Mouse (Mus musculus): Measurements from ENCODE around the gene Gm28048. TPM values are rescaled to one million over a fixed set of nuclear protein-coding genes. Genes with fewer than 3 reads are reported as not detected.

The Gm28048 gene
- total and polyA plus RNA-seq, 2 experiments from 2014 or later: 2.7 TPM; not detected in 1

DNA sequence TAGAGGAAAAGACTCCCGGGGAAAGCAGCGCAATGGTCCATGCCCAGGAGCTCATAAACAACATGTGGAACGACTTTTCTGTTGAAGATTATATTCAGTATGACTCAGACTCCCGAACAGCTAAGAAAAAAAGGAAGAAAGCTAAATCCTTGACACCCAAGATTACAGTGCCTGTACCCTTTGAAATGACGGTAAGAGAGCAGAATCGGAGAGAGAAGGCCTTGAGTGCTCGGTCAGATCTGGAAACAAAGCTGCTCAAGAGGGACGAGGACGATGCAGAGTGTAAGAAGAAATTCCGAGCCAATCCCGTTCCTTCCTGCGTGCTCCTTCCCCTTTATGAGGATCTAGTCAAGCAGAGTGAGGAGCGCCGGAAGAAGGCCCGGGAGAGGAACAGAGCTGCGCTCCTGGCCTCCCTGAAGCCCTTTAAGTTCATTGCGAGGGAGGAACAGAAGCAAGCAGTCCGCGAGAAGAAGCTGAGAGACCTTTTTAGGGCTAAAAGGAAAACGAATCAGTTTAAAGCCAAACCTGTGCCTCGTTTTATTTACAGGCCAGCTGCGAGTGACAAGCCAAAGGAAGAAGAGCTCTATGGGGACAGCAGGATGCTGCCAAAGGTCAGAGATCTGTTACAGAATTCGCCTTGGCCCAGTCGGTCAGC, 38.4 kb upstream of the Gm28048 start:
- no peak for TF ChIP-seq CTCF (IDR thresholded peaks at IDR 0.05)
- Histone ChIP-seq H3K9me3 (ENCODE audit: low read length) (no peaks in the 10 kb centered on the region), H3K4me2 (ENCODE audit: low read depth, low read length, poor library complexity, severe bottlenecking) (no peak overlapping the region), H3K27ac (ENCODE audit: low read depth, low read length) (no peak overlapping the region), H3K27me3 (ENCODE audit: insufficient read depth, low read length) (no peaks in the 10 kb centered on the region), H3K9ac (replicated peaks; ENCODE audit: low read length, poor library complexity, severe bottlenecking) (no peak overlapping the region), H3K4me1 (ENCODE audit: insufficient read depth, low read length) (no peaks in the 10 kb centered on the region), H3K36me3 (ENCODE audit: insufficient read depth, low read length) (no peaks in the 10 kb centered on the region), H3K4me3 (ENCODE audit: low read depth, low read length) (no peak overlapping the region)
- DNase-seq (ENCODE audit: low spot score) (no peak), ATAC-seq (ENCODE audit: low FRiP score) (no peak)
- 63% methylated on average over 24 of the region's 24 CpGs for WGBS

DNA sequence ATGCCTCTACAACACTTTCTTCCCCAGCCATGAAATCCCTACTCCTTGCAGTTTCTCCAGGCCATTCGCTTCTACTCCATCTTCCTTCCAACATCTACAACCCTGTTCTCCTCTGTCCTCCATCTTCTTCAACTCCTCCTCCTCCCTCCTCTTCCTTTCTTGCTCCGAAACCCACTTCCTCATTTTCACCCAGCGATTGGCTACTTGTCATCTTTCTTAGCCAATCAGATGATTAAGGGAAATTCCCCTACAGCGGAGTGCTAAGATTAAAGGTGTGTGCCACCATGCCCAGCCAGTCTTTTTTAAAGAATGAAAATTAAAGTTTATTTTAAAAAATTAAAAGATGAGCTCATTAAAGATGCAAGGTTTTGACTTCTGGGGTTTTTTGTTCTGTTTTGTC, 36.1 kb upstream of the Gm28048 start:
- WGBS: 94% methylated on average over 4 of the region's 4 CpGs

DNA sequence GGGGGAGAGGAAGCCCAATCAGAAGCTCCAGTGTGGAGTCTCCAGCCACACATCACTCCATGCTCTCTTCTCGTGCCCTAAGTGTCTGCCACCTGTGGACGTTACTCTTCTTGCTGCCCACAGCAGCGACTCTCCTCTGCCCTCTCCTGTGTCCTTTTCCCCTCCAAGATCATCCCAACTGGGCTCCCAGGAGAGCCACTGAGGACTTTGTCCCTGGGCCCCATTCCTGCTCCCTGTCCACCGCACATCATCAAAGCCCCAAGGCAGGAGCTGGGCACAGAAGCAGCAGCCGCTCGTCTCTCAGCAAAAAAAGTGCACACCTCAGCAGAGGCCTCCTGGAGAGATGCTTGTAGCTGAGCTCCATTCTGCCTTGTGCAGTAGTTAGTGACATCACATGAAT, 33.1 kb upstream of the Gm28048 start:
- Histone ChIP-seq H3K36me3 (ENCODE audit: insufficient read depth, low read length) (no peaks in the 10 kb centered on the region), H3K4me2 (ENCODE audit: low read depth, low read length, poor library complexity, severe bottlenecking) (no peak overlapping the region), H3K27me3 (ENCODE audit: insufficient read depth, low read length) (no peaks in the 10 kb centered on the region), H3K4me1 (ENCODE audit: insufficient read depth, low read length) (no peaks in the 10 kb centered on the region), H3K4me3 (ENCODE audit: low read depth, low read length) (no peak overlapping the region), H3K27ac (ENCODE audit: low read depth, low read length) (no peak overlapping the region), H3K9ac (replicated peaks; ENCODE audit: low read length, poor library complexity, severe bottlenecking) (no peak overlapping the region), H3K9me3 (ENCODE audit: low read length) (no peaks in the 10 kb centered on the region)
- ATAC-seq (ENCODE audit: low FRiP score): no peak
- 69% methylated on average over 6 of the region's 6 CpGs for WGBS
- DNase-seq (ENCODE audit: low spot score): no peak
- no peak for TF ChIP-seq CTCF (IDR thresholded peaks at IDR 0.05)

More for the DNA sequence above, 36.1 kb upstream of the Gm28048 start:
- no peak for DNase-seq (ENCODE audit: low spot score)
- Histone ChIP-seq H3K27me3 (ENCODE audit: insufficient read depth, low read length) (no peaks in the 10 kb centered on the region), H3K9ac (replicated peaks; ENCODE audit: low read length, poor library complexity, severe bottlenecking) (no peak overlapping the region), H3K36me3 (ENCODE audit: insufficient read depth, low read length) (no peaks in the 10 kb centered on the region), H3K9me3 (ENCODE audit: low read length) (no peaks in the 10 kb centered on the region), H3K27ac (ENCODE audit: low read depth, low read length) (no peak overlapping the region), H3K4me1 (ENCODE audit: insufficient read depth, low read length) (no peaks in the 10 kb centered on the region), H3K4me3 (ENCODE audit: low read depth, low read length) (no peak overlapping the region), H3K4me2 (ENCODE audit: low read depth, low read length, poor library complexity, severe bottlenecking) (no peak overlapping the region)
- TF ChIP-seq CTCF (IDR thresholded peaks at IDR 0.05): no peak
- no peak for ATAC-seq (ENCODE audit: low FRiP score)

DNA sequence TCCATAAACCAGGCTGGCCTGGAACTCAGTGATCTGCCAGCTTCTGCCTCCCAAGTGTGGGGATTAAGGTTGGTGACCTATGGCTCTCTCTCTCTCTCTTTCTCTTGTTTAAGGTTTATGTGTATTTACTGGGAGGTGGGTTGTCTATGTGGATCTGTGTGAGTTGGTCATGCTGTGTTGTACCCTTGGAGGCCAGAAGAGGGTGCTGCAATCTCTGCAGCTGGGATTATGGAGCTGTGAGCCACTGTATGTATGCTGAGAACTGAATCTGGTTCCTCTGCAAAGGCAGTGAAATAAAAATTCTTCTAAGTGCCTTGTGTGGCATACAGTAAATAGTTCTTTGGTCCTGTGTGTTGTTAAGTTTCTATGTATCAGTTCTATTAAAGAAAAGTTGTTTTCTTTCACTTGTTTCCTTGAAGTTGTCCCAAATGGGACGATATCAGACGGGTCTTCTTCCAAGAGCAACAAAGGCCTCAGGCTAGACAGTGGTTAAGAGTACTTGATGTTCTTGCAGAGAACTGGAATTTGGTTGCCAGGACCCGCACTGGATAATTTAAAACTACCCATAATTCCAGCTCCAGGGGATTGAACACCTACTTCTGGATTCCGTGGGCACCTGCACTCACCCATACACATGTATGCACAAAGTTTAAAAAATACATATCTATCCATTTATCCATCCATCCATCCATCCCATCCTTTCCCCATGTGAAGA, 31.8 kb upstream of the Gm28048 start:
- Histone ChIP-seq H3K36me3 (ENCODE audit: insufficient read depth, low read length) (no peaks in the 10 kb centered on the region), H3K9ac (replicated peaks; ENCODE audit: low read length, poor library complexity, severe bottlenecking) (no peak overlapping the region), H3K9me3 (ENCODE audit: low read length) (no peaks in the 10 kb centered on the region), H3K4me2 (ENCODE audit: low read depth, low read length, poor library complexity, severe bottlenecking) (no peak overlapping the region), H3K4me1 (ENCODE audit: insufficient read depth, low read length) (no peaks in the 10 kb centered on the region), H3K27me3 (ENCODE audit: insufficient read depth, low read length) (no peaks in the 10 kb centered on the region), H3K4me3 (ENCODE audit: low read depth, low read length) (no peak overlapping the region), H3K27ac (ENCODE audit: low read depth, low read length) (no peak overlapping the region)
- WGBS: 90% methylated on average over 4 of the region's 4 CpGs
- ATAC-seq (ENCODE audit: low FRiP score) (no peak), DNase-seq (ENCODE audit: low spot score) (no peak)
- peak; percentile 52 for TF ChIP-seq CTCF (IDR thresholded peaks at IDR 0.05)

DNA sequence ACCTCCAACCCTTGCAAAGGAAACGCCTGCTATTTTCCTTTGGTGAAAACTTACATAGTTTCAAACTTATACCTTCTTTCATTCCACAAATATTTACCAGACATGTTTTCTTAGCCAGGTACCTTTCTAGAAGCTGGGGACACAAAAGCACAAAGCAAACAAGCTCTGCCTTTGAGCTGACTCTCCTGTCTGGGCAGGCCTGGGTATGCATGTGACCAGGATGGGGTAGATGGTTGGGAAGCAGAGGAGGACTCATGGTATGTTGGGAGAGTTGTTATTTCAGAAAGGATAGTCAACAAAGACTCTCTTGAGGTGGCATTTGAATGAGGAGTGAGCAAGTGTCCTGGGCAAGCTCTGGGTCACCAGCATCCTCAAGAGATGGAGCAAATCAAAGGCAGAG, 31.2 kb upstream of the Gm28048 start:
- Histone ChIP-seq H3K27me3 (ENCODE audit: insufficient read depth, low read length) (no peaks in the 10 kb centered on the region), H3K36me3 (ENCODE audit: insufficient read depth, low read length) (no peaks in the 10 kb centered on the region), H3K9ac (replicated peaks; ENCODE audit: low read length, poor library complexity, severe bottlenecking) (no peak overlapping the region), H3K27ac (ENCODE audit: low read depth, low read length) (no peak overlapping the region), H3K4me2 (ENCODE audit: low read depth, low read length, poor library complexity, severe bottlenecking) (no peak overlapping the region), H3K4me1 (ENCODE audit: insufficient read depth, low read length) (no peaks in the 10 kb centered on the region), H3K9me3 (ENCODE audit: low read length) (no peaks in the 10 kb centered on the region), H3K4me3 (ENCODE audit: low read depth, low read length) (no peak overlapping the region)
- 84% methylated on average over 1 of the region's 1 CpGs for WGBS
- DNase-seq (ENCODE audit: low spot score): no peak
- no peak for ATAC-seq (ENCODE audit: low FRiP score)
- TF ChIP-seq CTCF (IDR thresholded peaks at IDR 0.05): no peak

DNA sequence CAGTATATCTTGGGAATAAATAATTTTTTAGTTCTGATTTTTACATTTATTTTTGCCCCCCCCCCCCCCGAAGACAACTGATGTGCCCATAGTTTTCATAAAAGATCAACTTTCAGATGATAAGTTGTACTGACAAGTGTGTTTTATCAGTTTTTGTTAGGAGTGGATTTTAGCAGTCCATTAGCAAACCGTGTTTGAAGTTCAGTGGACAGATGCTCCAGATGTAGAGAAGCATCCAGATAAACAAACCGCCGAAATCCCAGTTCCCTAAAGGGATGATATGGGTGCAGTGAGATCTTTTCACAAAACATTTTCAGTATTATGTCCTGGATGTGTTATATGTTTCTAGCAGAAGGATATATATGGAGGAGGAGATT, 26.9 kb upstream of the Gm28048 start:
- H3K27ac ChIP-seq (ENCODE audit: low read depth, low read length): no peak overlapping the region
- no peak for ATAC-seq (ENCODE audit: low FRiP score)

More for the DNA sequence above, 26.9 kb upstream of the Gm28048 start:
- Histone ChIP-seq H3K9me3 (ENCODE audit: low read length) (no peaks in the 10 kb centered on the region), H3K4me3 (ENCODE audit: low read depth, low read length) (peak overlapping the region; percentile 65), H3K36me3 (ENCODE audit: insufficient read depth, low read length) (peaks cover 10% of the 10 kb centered on the region), H3K9ac (replicated peaks; ENCODE audit: low read length, poor library complexity, severe bottlenecking) (0 out of 2 replicates have a peak overlapping the region, but pooled peaks have one; percentile 65), H3K4me2 (ENCODE audit: low read depth, low read length, poor library complexity, severe bottlenecking) (peak overlapping the region; percentile 68), H3K4me1 (ENCODE audit: insufficient read depth, low read length) (no peaks in the 10 kb centered on the region), H3K27me3 (ENCODE audit: insufficient read depth, low read length) (no peaks in the 10 kb centered on the region)
- 26% methylated on average over 4 of the region's 4 CpGs for WGBS
- no peak for DNase-seq (ENCODE audit: low spot score)
- TF ChIP-seq CTCF (IDR thresholded peaks at IDR 0.05): no peak

Data from midbrain, postnatal 0 days (tissue).